Mouse (Mus musculus) frontal cortex, postnatal 14 days (tissue): ENCODE results near the gene Olfr1097.

Experiments
- DNase-seq, 2 experiments: peaks; one replicate each; pipeline ENCODE4 v3.0.0; 2022; ENCODE audit warnings: low spot score in 2 of 2

Gene Olfr1097

DNA sequence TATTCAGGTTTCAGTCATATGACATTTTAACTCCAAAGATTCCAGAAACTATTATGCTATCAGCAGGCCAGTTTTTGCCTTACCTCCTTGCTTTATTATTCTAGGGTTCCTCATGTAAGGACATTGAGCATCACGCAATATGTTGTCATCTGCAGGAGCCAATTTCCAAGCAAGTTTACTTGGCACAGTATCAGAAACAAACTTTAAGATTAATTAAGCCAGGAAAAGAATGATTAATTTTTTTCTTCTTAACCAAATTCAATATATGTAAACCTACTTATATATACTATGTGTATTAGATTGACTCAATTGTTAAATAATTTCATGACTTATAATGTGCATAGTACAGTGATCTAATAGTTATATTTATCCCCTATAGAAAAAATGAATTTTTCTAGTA lies at the start of gene Olfr1097:
Gene Olfr1097 (minus strand): TSS at position 101 of the 400 bp plus-strand sequence.
- no peak for DNase-seq

DNA sequence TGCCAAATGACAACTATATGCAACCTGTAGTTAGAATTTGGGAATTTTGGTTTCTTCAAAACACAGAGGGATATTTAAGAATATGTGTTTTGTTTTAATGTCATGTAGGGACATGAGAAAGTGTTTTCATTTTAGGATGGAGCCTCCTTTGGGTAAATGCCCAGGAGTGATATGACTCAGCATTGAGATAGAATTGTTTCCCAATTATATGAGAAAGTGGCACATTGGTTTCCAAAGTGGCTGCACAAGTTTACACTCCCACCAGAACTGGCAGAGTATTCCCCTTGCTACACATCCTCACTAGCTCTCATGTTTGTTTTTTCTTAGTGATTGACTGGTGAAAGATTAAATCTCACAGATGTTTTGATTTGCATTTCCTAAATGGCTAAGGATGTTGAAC lies 34.5 kb upstream of the Olfr1097 start:
- DNase-seq, result no peak

DNA sequence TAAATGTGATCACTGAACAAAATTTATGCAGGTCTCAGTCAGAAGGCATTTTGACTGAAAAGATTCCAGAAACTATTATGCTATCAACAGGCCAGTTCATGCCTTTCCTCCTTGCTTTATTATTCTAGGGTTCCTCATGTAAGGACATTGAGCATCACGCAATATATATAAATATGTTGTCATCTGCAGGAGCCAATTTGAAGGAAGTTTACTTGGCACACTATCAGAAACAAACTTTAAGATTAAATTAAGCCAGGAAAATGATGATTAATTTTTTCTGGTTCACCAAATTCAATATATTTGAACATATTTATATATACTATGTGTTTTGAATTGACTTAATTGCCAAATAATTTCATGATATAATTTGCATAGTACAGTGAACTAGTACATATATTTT lies 32.4 kb upstream of the Olfr1097 start, which contains the start of gene Olfr1098:
Gene Olfr1098 (minus strand): TSS at position 101 of the 400 bp plus-strand sequence.
- DNase-seq, result no peak

DNA sequence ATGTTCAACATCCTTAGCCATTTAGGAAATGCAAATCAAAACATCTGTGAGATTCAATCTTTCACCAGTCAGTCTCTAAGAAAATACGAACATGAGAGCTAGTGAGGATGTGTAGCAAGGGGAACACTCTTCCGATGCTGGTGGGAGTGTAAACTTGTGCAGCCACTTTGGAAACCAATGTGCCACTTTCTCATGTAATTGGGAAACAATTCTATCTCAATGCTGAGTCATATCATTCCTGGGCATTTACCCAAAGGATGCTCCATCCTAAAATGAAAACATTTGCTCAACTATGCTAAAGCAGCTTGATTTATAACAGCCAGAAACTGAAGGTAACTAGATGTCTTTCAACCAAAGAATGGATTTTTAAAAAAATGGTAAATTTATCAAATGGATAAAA lies 13.6 kb upstream of the Olfr1097 start:
- DNase-seq, result no peak

DNA sequence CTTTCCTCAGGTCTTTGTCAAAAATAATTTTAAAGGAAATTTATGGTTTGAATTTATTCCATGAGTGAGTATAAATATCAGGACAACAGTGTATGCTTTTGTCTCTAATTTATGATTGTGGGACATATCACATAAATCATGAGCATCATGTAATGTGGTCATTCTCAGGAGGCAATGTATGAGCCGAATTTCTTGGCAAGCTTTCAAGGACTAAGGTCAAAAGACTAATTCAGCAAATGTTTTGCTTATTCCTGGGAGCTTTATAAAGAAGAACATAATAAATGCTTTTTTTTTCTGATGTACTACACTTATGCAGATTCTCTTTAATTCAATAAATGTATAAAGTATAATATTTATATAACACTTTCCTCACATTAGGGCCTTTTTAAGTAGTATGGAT lies 17.3 kb downstream of the Olfr1097 start, which contains the start of gene Gm13723:
Gene Gm13723 (minus strand): TSS at position 101 of the 400 bp plus-strand sequence.
- no peak for DNase-seq

DNA sequence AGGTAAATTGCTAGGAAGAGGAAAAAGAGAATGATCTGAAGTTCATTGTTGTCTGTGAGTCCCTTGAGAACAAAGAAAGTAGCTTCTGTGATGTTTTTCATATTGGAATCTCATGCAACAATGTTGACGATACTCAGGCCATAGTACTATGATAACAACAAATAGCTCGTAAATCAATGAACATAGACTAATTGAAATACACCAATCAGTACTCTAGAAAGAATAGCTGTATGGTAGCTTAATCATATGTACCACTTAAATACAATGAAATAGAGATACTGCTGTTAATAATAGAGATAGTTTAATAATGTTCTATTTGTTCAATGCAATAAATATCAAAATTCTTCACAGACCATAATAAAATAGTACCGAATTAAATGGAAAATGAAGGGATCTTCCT lies 40.4 kb downstream of the Olfr1097 start, which contains the start of gene Olfr1095:
Gene Olfr1095 (minus strand): TSS at position 101 of the 400 bp plus-strand sequence.
- no peak for DNase-seq
